Mouse (Mus musculus): Measurements from ENCODE around the gene Lpin2. TPM values are rescaled to one million over a fixed set of nuclear protein-coding genes. Genes with fewer than 3 reads are reported as not detected.

Gene Lpin2
- total and polyA plus RNA-seq, 3 experiments = 22.4 to 32.1 TPM; not detected in 1

DNA sequence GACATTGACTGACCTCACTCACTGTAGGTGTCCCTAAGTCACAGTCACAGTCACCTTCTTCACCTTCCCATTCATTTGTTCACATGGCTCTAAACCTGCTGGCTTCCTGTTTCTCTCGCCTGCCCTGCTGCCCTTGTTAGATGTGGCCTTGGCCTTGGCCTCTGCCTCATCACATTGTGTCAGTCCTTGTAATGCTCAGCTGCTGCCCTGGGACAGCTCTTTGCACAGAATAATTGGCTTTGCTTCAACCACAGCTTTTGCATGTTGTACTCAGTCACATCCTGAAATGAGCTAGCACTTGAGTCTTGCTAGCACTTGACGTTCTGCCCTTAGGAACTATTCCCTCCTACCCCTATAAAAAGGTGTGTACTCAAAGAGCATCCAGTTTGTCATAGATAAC, 42.2 kb downstream of the Lpin2 start:
- Histone ChIP-seq H3K27me3 (ENCODE audit: control insufficient read depth in 1 of 2, insufficient read depth in 2 of 2, low read length in 2 of 2) (no peaks in the 10 kb centered on the region), H3K4me3 (ENCODE audit: control insufficient read depth in 1 of 2, insufficient read depth in 1 of 2, low read depth in 2 of 2, low read length in 2 of 2) (no peak overlapping the region), H3K27ac (ENCODE audit: control insufficient read depth, low read depth, low read length) (no peak overlapping the region), H3K9ac (ENCODE audit: control insufficient read depth, low read depth, low read length, poor library complexity, severe bottlenecking) (no peak overlapping the region), H3K36me3 (ENCODE audit: control insufficient read depth in 1 of 2, insufficient read depth in 2 of 2, low read length in 2 of 2) (peaks cover 0 to 21% of the 10 kb centered on the region in 2 experiments; a peak in 2 of 4 replicates), H3K9me3 (replicated peaks; ENCODE audit: insufficient read depth, low read length) (no peaks in the 10 kb centered on the region), H3K79me2 (ENCODE audit: control insufficient read depth, insufficient read depth, low read length, poor library complexity) (no peaks in the 10 kb centered on the region), H3K4me1 (ENCODE audit: control insufficient read depth in 1 of 2, insufficient read depth in 2 of 2, low read length in 2 of 2) (no peaks in the 10 kb centered on the region)
- DNase-seq (ENCODE audit: low read depth, low spot score) = no peak
- no peak for TF ChIP-seq MAFK (IDR thresholded peaks at IDR 0.05; ENCODE audit: borderline replicate concordance, low read depth, low read length)
- TF ChIP-seq ZNF384 (IDR thresholded peaks at IDR 0.05; ENCODE audit: low read depth, low read length) = no peak
- no peak for TF ChIP-seq ELF1 (IDR thresholded peaks at IDR 0.05; ENCODE audit: low read depth, low read length)
- no peak for TF ChIP-seq POLR2A (IDR thresholded peaks at IDR 0.05; ENCODE audit: control insufficient read depth in 1 of 2, insufficient read depth in 1 of 2, low read depth in 1 of 2, low read length in 2 of 2, poor library complexity in 1 of 2)
- no peak for TF ChIP-seq JUND (IDR thresholded peaks at IDR 0.05; ENCODE audit: low read depth, low read length)
- no peak for TF ChIP-seq CHD1 (IDR thresholded peaks at IDR 0.05; ENCODE audit: low read depth, low read length)
- no peak for TF ChIP-seq USF2 (IDR thresholded peaks at IDR 0.05; ENCODE audit: borderline replicate concordance in 1 of 2, insufficient read depth in 1 of 2, low read depth in 1 of 2, low read length in 2 of 2)
- TF ChIP-seq MAX (IDR thresholded peaks at IDR 0.05; ENCODE audit: low read length) = no peak
- TF ChIP-seq ETS1 (IDR thresholded peaks at IDR 0.05; ENCODE audit: low read depth, low read length) = no peak
- no peak for TF ChIP-seq TAL1 (IDR thresholded peaks at IDR 0.05; ENCODE audit: low read length)
- TF ChIP-seq SIN3A (IDR thresholded peaks at IDR 0.05; ENCODE audit: low read length) = no peak
- no peak for TF ChIP-seq EP300 (IDR thresholded peaks at IDR 0.05; ENCODE audit: low read depth in 1 of 2, low read length in 2 of 2)
- no peak for TF ChIP-seq TCF12 (IDR thresholded peaks at IDR 0.05; ENCODE audit: low read depth, low read length)

DNA sequence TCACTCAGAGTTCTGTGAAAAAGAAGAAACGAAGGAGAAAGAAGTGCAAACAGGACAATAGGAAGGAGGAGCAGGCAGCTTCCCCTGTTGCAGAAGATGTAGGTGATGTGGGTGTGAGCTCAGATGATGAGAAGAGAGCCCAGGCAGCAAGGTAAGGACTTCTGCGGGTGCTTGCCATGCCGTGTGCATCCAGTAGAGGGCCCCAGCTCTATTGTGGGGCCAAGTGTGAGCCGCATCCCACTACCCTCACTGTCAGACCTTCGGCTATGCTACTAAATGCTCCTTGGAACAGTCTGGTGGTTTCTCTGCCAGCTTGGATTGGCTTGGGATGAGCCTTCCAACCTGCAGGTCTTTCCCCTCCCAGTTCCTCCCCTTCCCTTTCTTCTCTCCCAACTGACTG, 42.7 kb downstream of the Lpin2 start:
- Histone ChIP-seq H3K27ac (ENCODE audit: control insufficient read depth, low read depth, low read length) (no peak overlapping the region), H3K79me2 (ENCODE audit: control insufficient read depth, insufficient read depth, low read length, poor library complexity) (no peaks in the 10 kb centered on the region), H3K9me3 (replicated peaks; ENCODE audit: insufficient read depth, low read length) (no peaks in the 10 kb centered on the region), H3K27me3 (ENCODE audit: control insufficient read depth in 1 of 2, insufficient read depth in 2 of 2, low read length in 2 of 2) (no peaks in the 10 kb centered on the region), H3K36me3 (ENCODE audit: control insufficient read depth in 1 of 2, insufficient read depth in 2 of 2, low read length in 2 of 2) (peaks cover 0 to 22% of the 10 kb centered on the region in 2 experiments; a peak in 2 of 4 replicates), H3K4me3 (ENCODE audit: control insufficient read depth in 1 of 2, insufficient read depth in 1 of 2, low read depth in 2 of 2, low read length in 2 of 2) (no peak overlapping the region), H3K9ac (ENCODE audit: control insufficient read depth, low read depth, low read length, poor library complexity, severe bottlenecking) (no peak overlapping the region), H3K4me1 (ENCODE audit: control insufficient read depth in 1 of 2, insufficient read depth in 2 of 2, low read length in 2 of 2) (no peaks in the 10 kb centered on the region)
- peak; percentile 68 for DNase-seq (ENCODE audit: low read depth, low spot score)
- TF ChIP-seq JUND (IDR thresholded peaks at IDR 0.05; ENCODE audit: low read depth, low read length) (no peak), RAD21 (IDR thresholded peaks at IDR 0.05; ENCODE audit: low read depth, low read length) (peak; percentile 48), SMC3 (IDR thresholded peaks at IDR 0.05; ENCODE audit: low read depth, low read length) (peak; percentile 66), E2F4 (IDR thresholded peaks at IDR 0.05; ENCODE audit: borderline replicate concordance, low read depth, low read length) (no peak), TAL1 (IDR thresholded peaks at IDR 0.05; ENCODE audit: low read length) (no peak), TBP (IDR thresholded peaks at IDR 0.05; ENCODE audit: low read depth, low read length) (no peak), CTCF (IDR thresholded peaks at IDR 0.05 in 2 of 3, conservative IDR thresholded peaks at IDR 0.05 in 1 of 3; ENCODE audit: control insufficient read depth in 1 of 3, insufficient read depth in 1 of 3, low read depth in 2 of 3, low read length in 3 of 3, poor library complexity in 1 of 3, severe bottlenecking in 1 of 3) (peak; percentile 68 to 82 (median 77)), UBTF (IDR thresholded peaks at IDR 0.05; ENCODE audit: borderline replicate concordance, insufficient read depth, low read depth, low read length) (no peak), MYB (IDR thresholded peaks at IDR 0.05; ENCODE audit: low read depth, low read length) (no peak), USF1 (IDR thresholded peaks at IDR 0.05; ENCODE audit: low read depth, low read length) (no peak), GABPA (IDR thresholded peaks at IDR 0.05; ENCODE audit: low read depth, low read length) (no peak)
